Mouse (Mus musculus) G1E (cell line): ENCODE results near the gene Mob3c. TPM values are rescaled to one million over a fixed set of nuclear protein-coding genes. Genes with fewer than 3 reads are reported as not detected.
A peak's percentile ranks its signal among the peaks of the same experiment; 100 is the strongest.

ENCODE experiments used
- ATAC-seq: 2 replicates; pipeline ENCODE4 v1.8.0; 2016; ENCODE audit warnings: mild to moderate bottlenecking; ENCODE audit not compliant: insufficient number of reproducible peaks, poor library complexity, low FRiP score, severe bottlenecking; ENCODE audit errors: extremely low read depth
- DNase-seq: peaks from one replicate; pipeline ENCODE4 v3.0.0; 2012; ENCODE audit warnings: low spot score
- H3K27me3 ChIP-seq: 2 replicates; pipeline ENCODE4 v1.6.1; 2012; ENCODE audit warnings: mild to moderate bottlenecking, low read length, inconsistent platforms; ENCODE audit not compliant: insufficient read depth
- H3K36me3 ChIP-seq: replicated peaks from 2 replicates; pipeline ENCODE3; 2012; ENCODE audit warnings: mild to moderate bottlenecking, inconsistent platforms
- H3K4me1 ChIP-seq: 2 replicates; pipeline ENCODE4 v1.6.1; 2012; ENCODE audit warnings: low read depth, low read length, inconsistent platforms, mixed read lengths; ENCODE audit not compliant: insufficient read depth
- H3K4me3 ChIP-seq: 2 replicates; pipeline ENCODE4 v1.5.1; 2012; ENCODE audit warnings: low read depth, mild to moderate bottlenecking, inconsistent platforms, low read length, moderate library complexity, mixed read lengths
- H3K9me3 ChIP-seq: replicated peaks from 2 replicates; pipeline ENCODE4 v1.6.1; 2012; ENCODE audit warnings: inconsistent platforms
- CTCF ChIP-seq: IDR thresholded peaks from 2 replicates; pipeline ENCODE4 v1.5.1; 2012; ENCODE audit warnings: low read depth, low read length, inconsistent platforms, mixed read lengths
- GATA1 ChIP-seq: IDR thresholded peaks from 2 replicates; pipeline ENCODE4 v1.6.1; 2012; ENCODE audit warnings: borderline replicate concordance, low read length, inconsistent platforms, mixed read lengths
- GATA2 ChIP-seq: IDR thresholded peaks from 2 replicates; pipeline ENCODE4 v1.6.1; 2012; ENCODE audit warnings: low read depth, low read length, inconsistent platforms, borderline replicate concordance
- POLR2AphosphoS5 ChIP-seq: IDR thresholded peaks from 2 replicates; pipeline ENCODE4 v1.6.1; 2012; ENCODE audit warnings: low read depth, low read length, inconsistent platforms; ENCODE audit not compliant: insufficient replicate concordance
- TAL1 ChIP-seq: conservative IDR thresholded peaks from 2 replicates; pipeline ENCODE4 v1.6.1; 2012; ENCODE audit warnings: low read depth, low read length, inconsistent platforms, mixed read lengths
- polyA plus RNA-seq: library from polyadenylated mRNA; stranded (reverse); fragments of >175 nt; gene quantifications from 2 replicates; pipeline ENCODE4 v1.2.3, GENCODE M21; 2012
- total RNA-seq, 2 experiments: library from RNA; stranded (forward) in 1 of 2; stranded (reverse) in 1 of 2; fragments of 200-1000 nt in 1 of 2; fragments of >200 nt in 1 of 2; fragmentation: Nextera tagmentation in 1 of 2; gene quantifications; 2 replicates each; pipeline ENCODE4 v1.2.3; 2014 to 2017

Gene Mob3c
- total and polyA plus RNA-seq, 3 experiments: 7.1 to 16.7 (median 7.9) TPM

DNA sequence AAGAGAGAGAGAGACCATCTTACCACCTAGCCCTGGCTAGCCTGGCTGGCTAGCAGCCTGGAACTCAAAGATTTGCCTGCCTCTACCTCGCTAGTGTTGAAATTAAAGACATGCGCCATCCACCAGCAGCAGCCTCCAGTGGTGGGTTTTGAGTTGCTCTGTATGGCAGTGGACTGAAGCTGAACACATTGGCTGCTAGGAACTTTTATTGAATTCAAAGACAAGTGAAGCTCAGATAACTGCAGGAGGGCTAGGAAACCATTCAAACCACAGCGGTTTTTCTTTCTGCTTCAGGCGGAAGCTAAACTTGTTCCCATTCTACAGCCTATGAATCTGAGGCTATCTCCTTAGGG is 381 bp upstream of the Mob3c start:
- Histone ChIP-seq H3K36me3 (peaks cover 35% of the 10 kb centered on the region), H3K4me1 (peaks cover 46% of the 10 kb centered on the region), H3K9me3 (no peaks in the 10 kb centered on the region), H3K4me3 (peak overlapping the region; percentile 80), H3K27me3 (no peaks in the 10 kb centered on the region)
- no peak for TF ChIP-seq GATA2
- no peak for TF ChIP-seq TAL1
- no peak for TF ChIP-seq POLR2AphosphoS5
- no peak for TF ChIP-seq CTCF
- no peak for TF ChIP-seq GATA1
- no peak for DNase-seq
- ATAC-seq: no peak

- no peak for ATAC-seq
- peaks cover 42% of the 10 kb centered on the region for H3K36me3 ChIP-seq
- no peak for DNase-seq
- peaks cover 46% of the 10 kb centered on the region for H3K4me1 ChIP-seq
- peak overlapping the region; percentile 80 for H3K4me3 ChIP-seq
- H3K9me3 ChIP-seq: no peaks in the 10 kb centered on the region
- H3K27me3 ChIP-seq: no peaks in the 10 kb centered on the region
- TF ChIP-seq CTCF (no peak), TAL1 (no peak), GATA2 (no peak), GATA1 (no peak), POLR2AphosphoS5 (no peak)
Observed at GRCm38 (mm10) chr4:115828572-115828902, 645 bp downstream of the Mob3c start.

DNA sequence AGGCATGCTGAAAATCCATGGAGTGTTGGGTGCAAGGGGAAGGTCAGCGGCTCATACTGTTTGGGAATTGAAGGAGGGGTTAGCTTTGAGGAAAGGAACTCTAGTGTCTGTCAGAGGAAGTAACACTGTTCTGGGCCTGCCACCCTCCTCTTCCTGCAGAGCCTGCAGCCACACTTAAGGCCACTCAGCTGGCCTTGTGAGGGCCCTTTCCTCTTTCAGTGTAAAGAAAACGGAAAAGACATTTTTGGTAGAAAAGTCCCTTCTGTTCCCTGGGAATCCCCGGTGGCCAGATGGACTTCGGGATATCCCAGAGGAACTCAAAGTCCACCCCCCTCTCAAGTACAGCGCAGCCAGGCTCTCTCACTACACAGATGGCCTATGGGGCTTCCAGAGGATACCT is 2.6 kb downstream of the Mob3c start:
- peaks cover 60% of the 10 kb centered on the region for H3K36me3 ChIP-seq
- DNase-seq (no peak), ATAC-seq (no peak)
- H3K27me3 ChIP-seq: no peaks in the 10 kb centered on the region
- no peaks in the 10 kb centered on the region for H3K9me3 ChIP-seq
- TF ChIP-seq POLR2AphosphoS5 (no peak), GATA2 (no peak), CTCF (no peak), TAL1 (no peak), GATA1 (no peak)
- H3K4me3 ChIP-seq: no peak overlapping the region
- peaks cover 33% of the 10 kb centered on the region for H3K4me1 ChIP-seq

DNA sequence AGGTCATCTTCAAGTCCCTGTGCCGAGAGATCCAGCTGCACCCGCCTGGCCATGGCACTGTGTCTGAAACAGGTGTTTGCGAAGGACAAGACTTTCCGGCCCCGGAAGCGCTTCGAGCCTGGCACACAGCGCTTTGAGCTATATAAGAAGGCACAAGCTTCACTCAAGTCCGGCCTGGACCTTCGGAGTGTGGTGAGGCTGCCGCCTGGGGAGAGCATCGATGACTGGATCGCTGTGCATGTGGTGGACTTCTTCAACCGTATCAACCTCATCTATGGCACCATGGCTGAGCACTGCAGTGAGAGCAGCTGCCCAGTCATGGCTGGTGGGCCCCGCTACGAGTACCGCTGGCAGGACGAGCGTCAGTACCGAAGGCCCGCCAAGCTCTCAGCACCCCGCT is 3.3 kb downstream of the Mob3c start:
- ATAC-seq (no peak), DNase-seq (no peak)
- Histone ChIP-seq H3K4me3 (no peak overlapping the region), H3K36me3 (peaks cover 66% of the 10 kb centered on the region), H3K27me3 (no peaks in the 10 kb centered on the region), H3K4me1 (peaks cover 30% of the 10 kb centered on the region), H3K9me3 (no peaks in the 10 kb centered on the region)
- TF ChIP-seq CTCF (no peak), GATA1 (no peak), GATA2 (no peak), TAL1 (no peak), POLR2AphosphoS5 (no peak)

GRCm38 (mm10) chr4:115832040-115832439 is 4.1 kb downstream of the Mob3c start:
- no peak for ATAC-seq
- H3K9me3 ChIP-seq: no peaks in the 10 kb centered on the region
- H3K4me3 ChIP-seq: no peak overlapping the region
- DNase-seq: no peak
- H3K36me3 ChIP-seq: peaks cover 73% of the 10 kb centered on the region
- TF ChIP-seq POLR2AphosphoS5 (no peak), CTCF (no peak), GATA1 (no peak), GATA2 (no peak), TAL1 (no peak)
- H3K4me1 ChIP-seq: peaks cover 26% of the 10 kb centered on the region
- no peaks in the 10 kb centered on the region for H3K27me3 ChIP-seq

DNA sequence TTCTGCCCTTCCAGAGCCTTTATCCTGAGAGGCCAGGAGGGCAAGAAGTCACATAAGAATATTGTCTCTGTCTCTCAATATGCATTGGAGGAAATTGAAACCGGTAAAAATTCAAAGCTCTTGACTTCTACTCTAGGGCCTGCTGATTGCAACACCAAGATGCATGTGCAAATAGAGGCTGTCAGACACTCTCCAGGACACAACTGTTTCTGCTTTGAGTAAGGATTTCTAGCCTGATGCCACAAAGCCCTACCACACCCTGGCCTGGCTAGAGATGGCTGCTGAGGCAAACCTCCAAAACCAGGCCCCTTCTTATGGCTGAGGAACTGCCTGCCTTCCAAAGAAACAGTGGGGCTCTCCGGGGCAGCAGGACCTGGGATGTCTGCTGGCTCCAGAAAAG is 7.7 kb downstream of the Mob3c start:
- no peaks in the 10 kb centered on the region for H3K27me3 ChIP-seq
- DNase-seq: no peak
- no peak for TF ChIP-seq CTCF
- TF ChIP-seq GATA2: no peak
- TF ChIP-seq POLR2AphosphoS5: no peak
- no peak for TF ChIP-seq GATA1
- TF ChIP-seq TAL1: no peak
- no peak overlapping the region for H3K4me3 ChIP-seq
- no peak for ATAC-seq
- H3K36me3 ChIP-seq: peaks cover 63% of the 10 kb centered on the region
- H3K9me3 ChIP-seq: no peaks in the 10 kb centered on the region
- H3K4me1 ChIP-seq: peaks cover 26% of the 10 kb centered on the region

DNA sequence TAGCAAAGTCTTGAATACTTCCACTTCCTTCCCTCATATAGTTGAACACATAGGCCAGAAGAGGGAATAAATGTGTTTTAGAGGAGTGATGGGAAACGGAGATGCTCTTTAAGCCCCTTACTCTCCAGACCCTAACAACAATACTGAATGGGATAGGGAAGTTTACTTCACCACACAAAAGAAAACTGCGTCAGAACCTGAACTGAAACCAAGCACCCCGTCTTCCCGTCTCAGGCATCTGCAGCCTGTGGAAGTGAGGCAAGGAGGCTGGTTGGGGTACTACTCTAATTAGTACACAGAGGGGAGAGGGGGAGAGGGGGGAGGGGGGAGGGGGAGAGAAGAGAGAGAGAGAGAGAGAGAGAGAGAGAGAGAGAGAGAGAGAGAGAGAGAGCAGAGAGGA is 10.3 kb downstream of the Mob3c start:
- TF ChIP-seq CTCF (no peak), GATA2 (no peak), TAL1 (no peak), GATA1 (no peak), POLR2AphosphoS5 (no peak)
- H3K4me3 ChIP-seq: peak overlapping the region; percentile 86; the same call in 1 of the 2 replicates
- no peaks in the 10 kb centered on the region for H3K9me3 ChIP-seq
- peaks cover 61% of the 10 kb centered on the region for H3K36me3 ChIP-seq
- peaks cover 41% of the 10 kb centered on the region for H3K4me1 ChIP-seq
- DNase-seq (no peak), ATAC-seq (no peak)
- H3K27me3 ChIP-seq: no peaks in the 10 kb centered on the region
